Mouse (Mus musculus): ENCODE results near the gene Poc1a. TPM values are rescaled to one million over a fixed set of nuclear protein-coding genes. Genes with fewer than 3 reads are reported as not detected.

Poc1a gene
- polyA plus RNA-seq, 1 experiment = 9.4 TPM

DNA sequence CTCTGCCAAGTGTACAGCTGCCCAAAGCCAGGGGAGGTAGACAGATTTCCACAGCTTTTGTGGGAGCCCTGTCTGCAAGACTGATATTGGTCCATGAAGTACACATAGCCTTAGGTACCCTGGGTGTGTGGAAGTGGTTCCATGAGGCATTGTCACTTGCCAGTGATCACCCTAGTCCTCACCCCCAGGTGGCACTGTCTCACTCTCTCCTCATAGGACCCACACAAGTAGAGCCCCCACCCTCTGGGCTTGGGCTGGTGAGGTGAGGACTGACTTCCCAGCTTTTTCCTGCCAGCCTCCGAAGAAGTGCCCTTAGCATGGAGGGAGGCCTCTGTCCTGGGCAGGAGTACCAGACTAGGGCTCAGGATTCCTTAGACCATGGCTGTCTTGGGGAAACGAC lies 68.2 kb downstream of the Poc1a start:
- peaks cover 16% of the 10 kb centered on the region for H3K4me1 ChIP-seq (ENCODE audit: control insufficient read depth, insufficient read depth, insufficient read length, low read length)
- no peak overlapping the region for H3K27ac ChIP-seq (replicated peaks; ENCODE audit: low read depth, low read length)
- no peak overlapping the region for H3K4me3 ChIP-seq (ENCODE audit: insufficient read depth, low read depth, low read length)

DNA sequence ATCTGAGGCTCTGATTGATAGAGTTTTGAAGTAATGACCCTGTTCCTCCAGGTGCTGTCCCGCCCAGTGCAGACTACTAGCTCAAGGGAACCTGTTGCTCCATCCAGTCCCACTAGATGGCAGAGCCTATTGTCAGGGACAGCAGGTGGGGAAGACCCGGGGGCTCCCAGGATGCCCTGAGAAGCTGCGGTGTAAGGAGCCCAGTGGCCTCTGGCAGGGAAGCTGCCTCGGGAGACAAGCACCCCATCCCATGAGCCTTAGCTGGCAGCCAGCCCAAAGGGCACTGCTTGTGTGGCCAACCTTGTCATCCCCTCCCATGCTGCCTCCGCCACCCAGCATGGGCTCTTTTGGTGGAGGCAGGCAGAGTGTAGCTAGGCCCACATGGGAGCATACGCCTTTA lies 70.3 kb downstream of the Poc1a start:
- Histone ChIP-seq H3K27ac (replicated peaks; ENCODE audit: low read depth, low read length) (no peak overlapping the region), H3K4me3 (ENCODE audit: insufficient read depth, low read depth, low read length) (no peak overlapping the region), H3K4me1 (ENCODE audit: control insufficient read depth, insufficient read depth, insufficient read length, low read length) (peaks cover 14% of the 10 kb centered on the region)

DNA sequence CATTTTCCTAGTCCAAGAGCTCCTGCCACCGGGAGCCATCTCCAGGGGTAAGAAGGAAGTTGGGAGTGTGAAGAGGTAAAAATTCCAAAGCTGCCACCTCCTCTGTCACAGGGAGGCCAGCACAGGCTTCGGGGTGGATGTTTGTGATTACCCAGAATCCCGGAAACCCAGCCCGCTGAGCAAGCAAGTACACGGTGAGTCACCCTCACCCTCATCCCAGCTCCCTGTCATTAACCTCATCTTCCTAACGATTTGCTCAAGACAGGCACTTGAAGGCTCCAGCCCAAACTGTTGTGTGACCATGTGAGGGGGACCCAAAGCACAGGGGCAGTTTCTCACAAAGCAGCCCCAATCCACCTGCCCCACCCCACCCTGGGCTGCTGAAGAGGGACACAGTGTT lies 72.9 kb downstream of the Poc1a start:
- Histone ChIP-seq H3K4me3 (ENCODE audit: insufficient read depth, low read depth, low read length) (no peak overlapping the region), H3K27ac (replicated peaks; ENCODE audit: low read depth, low read length) (peak overlapping the region; percentile 23; the same call in 1 of the 2 replicates), H3K4me1 (ENCODE audit: control insufficient read depth, insufficient read depth, insufficient read length, low read length) (peaks cover 18% of the 10 kb centered on the region)

DNA sequence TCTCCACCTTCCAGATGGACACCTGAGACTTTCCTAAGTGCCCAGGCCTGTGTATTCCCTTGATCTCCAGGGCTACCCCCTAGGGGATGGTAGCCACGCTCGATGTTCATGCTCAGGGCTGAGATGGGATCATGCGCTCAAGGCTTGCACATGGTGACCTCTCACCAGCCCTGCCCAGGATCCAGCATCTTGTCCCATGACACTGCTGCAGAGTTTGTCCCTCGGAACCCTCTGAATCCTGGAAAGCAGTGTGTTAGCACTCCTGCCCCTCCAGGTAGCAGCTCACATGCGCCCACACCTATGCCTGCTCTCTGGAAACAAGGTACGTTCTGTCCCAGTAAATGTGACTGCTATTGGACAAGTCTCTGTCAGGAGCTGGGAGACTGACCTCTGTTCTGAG lies 73.9 kb downstream of the Poc1a start:
- Histone ChIP-seq H3K27ac (replicated peaks; ENCODE audit: low read depth, low read length) (no peak overlapping the region), H3K4me3 (ENCODE audit: insufficient read depth, low read depth, low read length) (no peak overlapping the region)

DNA sequence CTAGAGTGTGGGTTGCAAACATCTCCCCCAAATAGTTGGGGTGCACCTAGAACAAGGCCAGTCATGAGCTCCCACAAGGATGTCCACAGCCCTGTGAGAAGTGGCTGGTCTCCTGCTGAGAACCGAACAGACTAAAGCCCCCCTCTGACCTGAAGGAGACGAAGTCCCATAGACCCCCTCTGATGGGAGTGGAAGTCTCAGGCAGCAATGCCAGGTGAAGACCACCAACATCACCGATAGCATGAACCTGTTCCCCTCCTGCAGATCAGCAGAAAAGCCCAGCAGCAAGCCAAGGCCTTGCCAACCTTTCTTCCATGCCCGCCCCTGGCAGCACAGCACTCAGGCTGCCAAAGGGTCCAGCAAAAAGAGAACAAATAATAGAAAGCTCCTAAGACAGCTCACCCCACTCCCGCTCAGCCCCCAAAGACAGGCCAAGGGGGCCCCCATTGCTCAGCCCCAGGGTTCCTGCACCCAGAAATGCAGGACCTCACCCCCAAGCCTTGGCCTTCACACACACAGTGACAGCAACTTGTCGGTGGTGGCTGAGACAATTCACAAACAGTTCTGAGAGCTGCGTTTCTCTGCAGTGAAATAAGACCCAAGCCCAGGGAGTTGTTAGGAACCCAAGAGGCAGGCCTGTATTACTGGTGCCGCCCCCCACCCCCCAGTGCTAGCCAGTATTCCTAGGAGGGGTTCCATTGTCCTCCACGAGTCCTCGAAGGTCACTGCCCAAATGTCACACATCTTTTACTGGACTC lies 74.5 kb downstream of the Poc1a start:
- H3K27ac ChIP-seq (replicated peaks; ENCODE audit: low read depth, low read length) = no peak overlapping the region
- H3K4me1 ChIP-seq (ENCODE audit: control insufficient read depth, insufficient read depth, insufficient read length, low read length) = peaks cover 18% of the 10 kb centered on the region
- no peak overlapping the region for H3K4me3 ChIP-seq (ENCODE audit: insufficient read depth, low read depth, low read length)

More for the DNA sequence above, 73.9 kb downstream of the Poc1a start:
- peaks cover 18% of the 10 kb centered on the region for H3K4me1 ChIP-seq (ENCODE audit: control insufficient read depth, insufficient read depth, insufficient read length, low read length)

DNA sequence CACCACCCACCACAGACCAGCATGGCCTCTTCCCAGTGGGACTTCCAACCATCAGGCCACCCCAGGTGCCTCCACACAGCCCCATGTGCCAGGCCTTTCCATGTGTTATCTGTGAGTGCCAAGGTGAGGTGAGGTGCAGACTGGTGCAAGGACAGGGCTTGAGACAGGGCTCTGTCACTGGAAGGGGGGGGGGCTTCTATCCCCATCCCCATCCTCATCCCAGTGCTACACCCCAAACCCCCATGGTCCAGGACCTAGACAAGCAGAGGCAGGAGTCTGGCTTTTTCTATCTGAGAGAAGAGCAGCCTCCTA lies 75.1 kb downstream of the Poc1a start:
- H3K4me3 ChIP-seq (ENCODE audit: insufficient read depth, low read depth, low read length) = no peak overlapping the region
- no peak overlapping the region for H3K27ac ChIP-seq (replicated peaks; ENCODE audit: low read depth, low read length)
- H3K4me1 ChIP-seq (ENCODE audit: control insufficient read depth, insufficient read depth, insufficient read length, low read length) = peaks cover 18% of the 10 kb centered on the region

DNA sequence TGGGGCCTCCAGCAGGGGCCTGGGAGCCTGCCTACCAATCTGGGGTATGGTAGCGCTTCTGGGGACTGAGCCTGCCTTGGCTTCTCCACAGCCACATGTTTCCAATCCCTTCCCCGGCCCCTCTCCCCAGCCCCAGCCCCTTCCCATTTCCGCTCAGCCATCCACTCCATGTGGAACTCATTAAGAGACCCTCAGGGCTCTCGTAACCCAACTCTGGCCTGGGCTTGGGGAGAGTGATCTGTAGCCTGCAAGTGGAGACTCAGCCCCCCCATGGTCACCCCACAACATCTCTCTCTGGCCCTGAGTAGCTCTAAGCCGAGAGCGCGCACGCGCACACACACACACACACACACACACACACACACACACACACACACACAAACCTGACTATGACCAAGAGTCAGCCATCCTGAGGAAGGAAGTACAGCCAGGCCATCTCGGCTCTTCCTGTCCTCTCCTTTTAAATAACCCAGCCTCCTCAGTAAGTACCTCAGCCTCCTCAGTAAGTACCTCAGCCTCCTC lies 75.5 kb downstream of the Poc1a start:
- Histone ChIP-seq H3K4me1 (ENCODE audit: control insufficient read depth, insufficient read depth, insufficient read length, low read length) (peaks cover 18% of the 10 kb centered on the region), H3K4me3 (ENCODE audit: insufficient read depth, low read depth, low read length) (no peak overlapping the region), H3K27ac (replicated peaks; ENCODE audit: low read depth, low read length) (peak overlapping the region; percentile 47; the same call in 1 of the 2 replicates)

DNA sequence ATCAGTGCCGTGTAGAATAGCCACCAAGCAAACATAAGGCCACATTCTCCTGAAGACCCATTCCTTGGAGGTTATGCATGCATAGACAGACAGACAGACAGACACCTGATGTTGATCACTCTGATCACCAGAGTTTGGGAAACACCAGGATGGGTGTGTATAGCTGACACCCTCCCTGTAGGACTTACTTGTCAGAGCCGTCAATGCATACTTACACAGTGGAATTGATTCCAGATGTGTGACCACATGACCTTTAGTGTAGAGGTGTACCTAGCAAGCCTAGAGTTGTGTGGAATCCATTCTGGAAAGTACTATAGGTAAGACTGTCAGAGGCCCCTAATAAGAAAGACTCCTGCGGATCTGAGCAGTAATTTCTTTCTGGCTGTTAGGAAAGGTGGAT lies 76.3 kb downstream of the Poc1a start:
- Histone ChIP-seq H3K27ac (replicated peaks; ENCODE audit: low read depth, low read length) (no peak overlapping the region), H3K4me1 (ENCODE audit: control insufficient read depth, insufficient read depth, insufficient read length, low read length) (peaks cover 18% of the 10 kb centered on the region), H3K4me3 (ENCODE audit: insufficient read depth, low read depth, low read length) (no peak overlapping the region)

DNA sequence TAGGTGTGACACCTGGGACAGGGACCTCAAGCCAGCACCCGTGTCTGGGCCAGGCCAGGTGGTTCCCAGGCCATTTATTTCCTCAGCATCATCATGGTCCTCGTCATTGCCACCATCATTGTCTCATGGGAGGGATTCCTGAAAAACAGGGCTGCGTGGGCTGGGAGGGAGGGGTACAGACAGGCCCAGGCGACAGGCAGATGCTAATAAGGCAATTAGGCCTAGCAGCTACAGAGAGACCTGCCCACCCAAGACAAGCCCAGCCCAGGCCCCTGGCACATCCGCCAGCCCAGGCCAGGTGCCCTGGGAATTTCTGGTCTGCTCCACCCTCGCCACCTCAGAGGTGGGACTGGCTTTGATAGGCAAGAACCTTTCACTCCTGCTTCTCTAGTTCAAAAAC lies 78.4 kb downstream of the Poc1a start:
- Histone ChIP-seq H3K4me3 (ENCODE audit: insufficient read depth, low read depth, low read length) (no peak overlapping the region), H3K4me1 (ENCODE audit: control insufficient read depth, insufficient read depth, insufficient read length, low read length) (peaks cover 6% of the 10 kb centered on the region), H3K27ac (replicated peaks; ENCODE audit: low read depth, low read length) (no peak overlapping the region)

DNA sequence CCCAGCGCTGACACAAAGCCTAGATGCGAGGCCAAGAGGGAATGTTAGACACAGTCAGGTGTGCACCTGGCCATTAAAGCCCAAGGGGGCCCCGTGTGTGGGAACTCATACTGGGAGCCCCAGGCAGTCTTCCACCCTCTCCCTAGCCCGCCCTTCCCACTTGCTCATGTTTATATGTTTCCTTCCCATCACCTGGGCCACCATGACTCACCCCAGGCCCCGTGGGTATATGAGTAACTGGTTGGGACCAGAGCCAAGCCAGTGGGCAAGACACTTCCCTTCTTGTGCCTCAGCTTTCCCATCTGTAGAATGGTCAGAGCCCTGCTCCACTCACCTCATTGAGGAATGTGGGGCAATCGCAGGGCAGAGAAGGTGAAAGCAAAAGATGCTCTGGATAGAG lies 80.3 kb downstream of the Poc1a start:
- H3K4me1 ChIP-seq (ENCODE audit: control insufficient read depth, insufficient read depth, insufficient read length, low read length) = peaks cover 4% of the 10 kb centered on the region; the same call in 1 of the 2 replicates
- no peak overlapping the region for H3K4me3 ChIP-seq (ENCODE audit: insufficient read depth, low read depth, low read length)
- H3K27ac ChIP-seq (replicated peaks; ENCODE audit: low read depth, low read length) = no peak overlapping the region

DNA sequence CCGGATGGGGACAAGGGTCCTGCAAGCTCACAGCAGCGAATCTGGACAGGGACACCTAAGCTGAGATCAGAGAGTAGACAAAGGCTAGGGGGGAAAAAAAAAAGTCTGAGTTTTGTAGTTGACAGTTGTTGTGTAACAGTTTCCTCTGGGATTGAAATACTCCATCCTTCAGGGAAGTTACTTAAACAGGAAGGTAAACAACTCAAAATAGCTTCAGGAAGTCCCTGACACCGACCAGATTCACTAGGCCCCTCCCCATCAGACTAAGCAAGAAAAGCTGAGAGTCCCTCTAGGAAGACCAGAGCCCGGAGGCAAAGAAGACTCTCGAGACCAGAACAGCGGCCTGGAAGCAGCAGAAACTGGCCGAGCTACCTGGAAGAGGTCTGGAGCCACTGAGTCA lies 84.5 kb downstream of the Poc1a start:
- Histone ChIP-seq H3K4me3 (ENCODE audit: insufficient read depth, low read depth, low read length) (no peak overlapping the region), H3K27ac (replicated peaks; ENCODE audit: low read depth, low read length) (0 out of 2 replicates have a peak overlapping the region, but pooled peaks have one; percentile 8), H3K4me1 (ENCODE audit: control insufficient read depth, insufficient read depth, insufficient read length, low read length) (no peaks in the 10 kb centered on the region)

DNA sequence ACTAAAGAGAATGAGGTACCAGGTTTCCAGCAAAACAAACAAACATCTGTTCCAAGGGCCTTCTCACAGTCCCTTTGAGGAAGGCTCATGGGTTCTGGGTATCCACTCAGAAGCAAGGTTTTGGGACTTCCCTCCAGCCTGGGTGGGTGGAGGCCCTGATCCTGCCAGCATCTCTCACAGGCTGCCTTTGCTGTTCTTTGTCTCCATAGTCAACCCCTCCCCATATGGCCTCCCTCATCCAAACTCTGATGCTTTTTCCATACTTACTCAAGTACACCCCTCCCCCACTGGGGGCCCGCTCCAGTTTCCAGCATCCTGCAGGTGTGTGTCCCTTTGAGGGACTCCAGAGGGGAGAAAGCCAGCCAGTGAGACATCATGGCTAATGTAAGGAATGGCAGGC lies 85.3 kb downstream of the Poc1a start:
- H3K27ac ChIP-seq (replicated peaks; ENCODE audit: low read depth, low read length) = no peak overlapping the region

DNA sequence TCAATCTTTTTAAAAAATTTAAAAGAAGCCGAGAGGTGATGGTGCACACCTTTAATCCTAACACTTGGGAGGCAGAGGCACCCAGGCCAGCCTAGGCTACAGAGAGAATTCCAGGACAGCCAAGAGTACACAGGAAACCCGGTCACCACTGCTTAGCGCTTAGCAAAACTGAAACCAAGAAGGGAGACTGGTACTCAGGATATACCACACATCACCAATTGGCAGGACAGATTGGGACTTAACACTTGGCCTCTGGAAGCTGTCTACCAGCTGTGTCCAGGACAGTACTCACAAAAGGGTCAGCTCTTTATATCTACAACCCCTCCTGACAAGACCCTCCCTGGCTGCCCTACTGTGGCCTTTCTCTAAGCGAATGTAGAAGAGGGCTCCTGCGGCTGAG lies 86.1 kb downstream of the Poc1a start:
- H3K4me1 ChIP-seq (ENCODE audit: control insufficient read depth, insufficient read depth, insufficient read length, low read length) = peaks cover 4% of the 10 kb centered on the region; the same call in 1 of the 2 replicates
- H3K4me3 ChIP-seq (ENCODE audit: insufficient read depth, low read depth, low read length) = peak overlapping the region; percentile 60
- peak overlapping the region; percentile 30 for H3K27ac ChIP-seq (replicated peaks; ENCODE audit: low read depth, low read length)

More for the DNA sequence above, 85.3 kb downstream of the Poc1a start:
- Histone ChIP-seq H3K4me1 (ENCODE audit: control insufficient read depth, insufficient read depth, insufficient read length, low read length) (peaks cover 4% of the 10 kb centered on the region; the same call in 1 of the 2 replicates), H3K4me3 (ENCODE audit: insufficient read depth, low read depth, low read length) (no peak overlapping the region)

DNA sequence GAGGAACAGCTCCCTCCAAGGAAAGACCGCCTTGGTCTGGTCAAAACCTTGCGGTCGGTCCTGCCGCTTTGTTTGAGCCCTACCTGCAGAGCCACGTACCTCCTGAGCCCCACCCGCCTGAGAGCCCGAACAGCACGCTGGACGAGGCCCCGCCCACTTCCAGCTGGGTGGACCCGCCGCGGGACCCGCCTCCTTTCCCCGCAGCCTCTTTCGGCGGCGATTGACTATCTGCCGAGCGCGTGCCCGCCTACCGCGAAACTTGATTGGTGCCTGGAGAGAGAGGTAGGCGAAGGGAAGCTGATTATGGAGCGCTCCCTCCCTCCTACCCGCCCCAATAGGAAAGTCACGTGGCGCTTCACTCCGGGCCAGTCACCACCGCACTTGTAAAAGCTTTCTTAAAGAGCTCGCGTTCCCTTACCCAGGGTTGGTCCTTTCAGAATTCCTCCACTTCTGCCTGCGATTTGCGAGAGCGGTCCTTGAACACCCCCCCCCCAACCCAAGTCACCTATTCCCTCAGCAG lies 86.8 kb downstream of the Poc1a start:
- peaks cover 4% of the 10 kb centered on the region; the same call in 1 of the 2 replicates for H3K4me1 ChIP-seq (ENCODE audit: control insufficient read depth, insufficient read depth, insufficient read length, low read length)
- H3K27ac ChIP-seq (replicated peaks; ENCODE audit: low read depth, low read length) = peak overlapping the region; percentile 79
- peak overlapping the region; percentile 88 for H3K4me3 ChIP-seq (ENCODE audit: insufficient read depth, low read depth, low read length)

DNA sequence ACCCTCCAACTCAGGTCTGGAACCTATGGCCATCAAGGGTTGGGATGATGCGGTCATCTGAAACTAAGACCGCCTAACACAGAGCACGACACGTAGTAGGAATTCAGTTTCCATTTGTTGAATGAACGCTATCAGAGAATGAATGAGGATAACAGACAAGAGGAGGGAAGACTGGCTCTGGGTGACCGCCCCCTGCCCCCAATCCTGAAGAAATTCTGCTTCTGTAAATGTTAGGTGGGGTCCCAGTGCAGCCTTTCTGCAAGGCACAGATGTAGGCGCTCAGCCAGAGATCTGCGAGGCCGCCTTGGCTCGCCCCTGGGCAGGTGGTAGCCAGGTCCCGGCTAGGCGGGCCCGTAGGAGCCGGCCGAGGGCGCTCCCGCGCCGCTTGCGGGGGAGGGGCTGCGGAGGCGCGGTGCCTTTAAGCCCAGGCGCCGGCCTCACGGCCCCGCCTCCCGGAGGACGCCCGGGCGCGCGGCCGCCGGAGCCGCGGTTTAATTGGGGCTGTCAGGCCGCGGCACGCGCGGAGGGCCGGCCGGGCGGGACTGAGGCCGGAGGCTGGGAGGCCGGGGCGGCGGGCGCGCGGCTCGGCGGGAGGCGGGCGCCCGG lies 87.4 kb downstream of the Poc1a start, which contains the start of gene Dusp7:
TSS of gene Dusp7 (plus strand) at position 521 of the 606 bp plus-strand sequence.
- Histone ChIP-seq H3K27ac (replicated peaks; ENCODE audit: low read depth, low read length) (peak within 1 kb of the TSS; percentile 79), H3K4me3 (ENCODE audit: insufficient read depth, low read depth, low read length) (peak within 1 kb of the TSS; percentile 88), H3K4me1 (ENCODE audit: control insufficient read depth, insufficient read depth, insufficient read length, low read length) (peaks cover 4% of the 10 kb centered on the region; the same call in 1 of the 2 replicates)

All from brown adipose tissue, adult 24 weeks (tissue).